Mouse (Mus musculus) MEL (cell line): ENCODE data around the gene Mettl23. TPM values are rescaled to one million over a fixed set of nuclear protein-coding genes. Genes with fewer than 3 reads are reported as not detected.

Experiments used
- DNase-seq: peaks from one replicate; pipeline ENCODE4 v3.0.0; 2011; ENCODE audit warnings: low read depth, low spot score
- H3K27ac ChIP-seq: 2 replicates; pipeline ENCODE4 v1.5.1; 2012; ENCODE audit warnings: low read depth, mild to moderate bottlenecking, control low read depth, low read length, moderate library complexity; ENCODE audit not compliant: control insufficient read depth
- H3K27me3 ChIP-seq, 2 experiments: fragments of 150-350 bp in 1 of 2; sonication (generic) in 1 of 2; 2 replicates each; pipeline ENCODE4 v1.6.1; 2012; ENCODE audit warnings: low read length in 2 of 2, mild to moderate bottlenecking in 2 of 2, improper control_type of control experiment in 1 of 2, moderate library complexity in 1 of 2; ENCODE audit not compliant: insufficient read depth in 2 of 2, control insufficient read depth in 1 of 2
- H3K36me3 ChIP-seq, 2 experiments: 2 replicates each; pipeline ENCODE4 v1.6.1; 2012 to 2014; ENCODE audit warnings: low read length in 2 of 2, improper control_type of control experiment in 1 of 2, inconsistent platforms in 1 of 2, mild to moderate bottlenecking in 1 of 2; ENCODE audit not compliant: insufficient read depth in 2 of 2, control insufficient read depth in 1 of 2
- H3K4me1 ChIP-seq, 2 experiments: fragments of 150-350 bp in 1 of 2; sonication (generic) in 1 of 2; 2 replicates each; pipeline ENCODE4 v1.6.1; 2012; ENCODE audit warnings: low read length in 2 of 2, improper control_type of control experiment in 1 of 2, mild to moderate bottlenecking in 1 of 2; ENCODE audit not compliant: insufficient read depth in 2 of 2, control insufficient read depth in 1 of 2
- H3K4me3 ChIP-seq, 2 experiments: fragments of 150-350 bp in 1 of 2; sonication (generic) in 1 of 2; 2 replicates each; pipeline ENCODE4 v1.5.1; 2012; ENCODE audit warnings: low read depth in 2 of 2, low read length in 2 of 2, mild to moderate bottlenecking in 2 of 2, moderate library complexity in 2 of 2, control low read depth in 1 of 2, improper control_type of control experiment in 1 of 2; ENCODE audit not compliant: control insufficient read depth in 1 of 2, insufficient read depth in 1 of 2
- H3K79me2 ChIP-seq: 2 replicates; pipeline ENCODE4 v1.6.1; 2012; ENCODE audit warnings: mild to moderate bottlenecking, low read length, moderate library complexity; ENCODE audit not compliant: control insufficient read depth, poor library complexity, insufficient read depth
- H3K9ac ChIP-seq: 2 replicates; pipeline ENCODE4 v1.6.1; 2012; ENCODE audit warnings: low read depth, mild to moderate bottlenecking, control low read depth, low read length, moderate library complexity; ENCODE audit not compliant: control insufficient read depth, poor library complexity, severe bottlenecking
- H3K9me3 ChIP-seq: fragments of 150-350 bp; sonication (generic); replicated peaks from 2 replicates; pipeline ENCODE4 v1.6.1; 2012; ENCODE audit warnings: mild to moderate bottlenecking, low read length, improper control_type of control experiment, moderate library complexity; ENCODE audit not compliant: insufficient read depth
- BHLHE40 ChIP-seq: IDR thresholded peaks from 2 replicates; pipeline ENCODE4 v1.6.1; 2012; ENCODE audit warnings: low read depth, mild to moderate bottlenecking, inconsistent platforms, low read length, improper control_type of control experiment, borderline replicate concordance
- CHD1 ChIP-seq: IDR thresholded peaks from 2 replicates; pipeline ENCODE4 v1.6.1; 2012; ENCODE audit warnings: low read depth, mild to moderate bottlenecking, inconsistent platforms, low read length, improper control_type of control experiment
- CHD2 ChIP-seq: IDR thresholded peaks from 2 replicates; pipeline ENCODE4 v1.6.1; 2011; ENCODE audit warnings: low read length, improper control_type of control experiment
- CTCF ChIP-seq, 3 experiments: IDR thresholded peaks in 2 of 3; conservative IDR thresholded peaks in 1 of 3; 2 replicates each; pipeline ENCODE4 v1.5.1; 2011 to 2012; ENCODE audit warnings: low read length in 3 of 3, low read depth in 2 of 3, mild to moderate bottlenecking in 2 of 3, improper control_type of control experiment in 1 of 3, inconsistent platforms in 1 of 3, mixed read lengths in 1 of 3, moderate library complexity in 1 of 3; ENCODE audit not compliant: control insufficient read depth in 1 of 3, insufficient read depth in 1 of 3, poor library complexity in 1 of 3, severe bottlenecking in 1 of 3
- E2F4 ChIP-seq: IDR thresholded peaks from 2 replicates; pipeline ENCODE4 v1.6.1; 2011; ENCODE audit warnings: low read depth, low read length, improper control_type of control experiment, borderline replicate concordance
- ELF1 ChIP-seq: IDR thresholded peaks from 2 replicates; pipeline ENCODE4 v1.6.1; 2014; ENCODE audit warnings: low read depth, mild to moderate bottlenecking, inconsistent platforms, low read length, improper control_type of control experiment, moderate library complexity
- EP300 ChIP-seq, 2 experiments: IDR thresholded peaks; 2 replicates each; pipeline ENCODE4 v1.6.1; 2011; ENCODE audit warnings: improper control_type of control experiment in 2 of 2, low read length in 2 of 2, low read depth in 1 of 2, mild to moderate bottlenecking in 1 of 2
- ETS1 ChIP-seq: IDR thresholded peaks from 2 replicates; pipeline ENCODE4 v1.6.1; 2012; ENCODE audit warnings: low read depth, mild to moderate bottlenecking, inconsistent platforms, low read length, improper control_type of control experiment, moderate library complexity
- GABPA ChIP-seq: IDR thresholded peaks from 2 replicates; pipeline ENCODE4 v1.6.1; 2012; ENCODE audit warnings: low read depth, mild to moderate bottlenecking, inconsistent platforms, low read length, improper control_type of control experiment, moderate library complexity
- GATA1 ChIP-seq: IDR thresholded peaks from 2 replicates; pipeline ENCODE4 v1.6.1; 2011; ENCODE audit warnings: low read depth, low read length, improper control_type of control experiment
- HCFC1 ChIP-seq: IDR thresholded peaks from 2 replicates; pipeline ENCODE4 v1.6.1; 2012; ENCODE audit warnings: low read depth, mild to moderate bottlenecking, inconsistent platforms, low read length, improper control_type of control experiment, moderate library complexity
- JUND ChIP-seq: IDR thresholded peaks from 2 replicates; pipeline ENCODE4 v1.6.1; 2011; ENCODE audit warnings: low read depth, mild to moderate bottlenecking, improper control_type of control experiment, low read length
- KAT2A ChIP-seq: conservative IDR thresholded peaks from 2 replicates; pipeline ENCODE4 v1.6.1; 2012; ENCODE audit warnings: low read depth, low read length, improper control_type of control experiment, inconsistent platforms
- MAFK ChIP-seq: IDR thresholded peaks from 2 replicates; pipeline ENCODE4 v1.6.1; 2011; ENCODE audit warnings: low read depth, mild to moderate bottlenecking, low read length, improper control_type of control experiment, borderline replicate concordance
- MAX ChIP-seq: IDR thresholded peaks from 2 replicates; pipeline ENCODE4 v1.6.1; 2011; ENCODE audit warnings: low read length, improper control_type of control experiment
- MAZ ChIP-seq: IDR thresholded peaks from 2 replicates; pipeline ENCODE4 v1.6.1; 2012; ENCODE audit warnings: low read depth, mild to moderate bottlenecking, inconsistent platforms, low read length, improper control_type of control experiment
- MEF2A ChIP-seq: IDR thresholded peaks from 2 replicates; pipeline ENCODE4 v1.6.1; 2014; ENCODE audit warnings: low read depth, mild to moderate bottlenecking, inconsistent platforms, low read length, improper control_type of control experiment; ENCODE audit not compliant: poor library complexity, insufficient replicate concordance, severe bottlenecking; ENCODE audit errors: extremely low read depth
- MXI1 ChIP-seq: IDR thresholded peaks from 2 replicates; pipeline ENCODE4 v1.6.1; 2011; ENCODE audit warnings: mild to moderate bottlenecking, low read depth, low read length, improper control_type of control experiment
- MYB ChIP-seq: IDR thresholded peaks from 2 replicates; pipeline ENCODE4 v1.6.1; 2011; ENCODE audit warnings: mild to moderate bottlenecking, low read depth, low read length, improper control_type of control experiment
- MYC ChIP-seq: IDR thresholded peaks from 2 replicates; pipeline ENCODE4 v1.6.1; 2011; ENCODE audit warnings: low read depth, mild to moderate bottlenecking, low read length, improper control_type of control experiment, moderate library complexity
- NELFE ChIP-seq: IDR thresholded peaks from 2 replicates; pipeline ENCODE4 v1.6.1; 2011; ENCODE audit warnings: low read depth, low read length, improper control_type of control experiment
- NRF1 ChIP-seq: IDR thresholded peaks from 2 replicates; pipeline ENCODE4 v1.6.1; 2014; ENCODE audit warnings: low read depth, mild to moderate bottlenecking, inconsistent platforms, low read length, improper control_type of control experiment, moderate library complexity; ENCODE audit not compliant: poor library complexity, insufficient read depth, severe bottlenecking
- POLR2A ChIP-seq, 2 experiments: IDR thresholded peaks; 2 replicates each; pipeline ENCODE4 v1.6.1; 2011 to 2012; ENCODE audit warnings: low read length in 2 of 2, mild to moderate bottlenecking in 2 of 2, control low read depth in 1 of 2, improper control_type of control experiment in 1 of 2, low read depth in 1 of 2, moderate library complexity in 1 of 2; ENCODE audit not compliant: control insufficient read depth in 1 of 2, insufficient read depth in 1 of 2, poor library complexity in 1 of 2
- POLR2AphosphoS2 ChIP-seq: IDR thresholded peaks from 2 replicates; pipeline ENCODE4 v1.6.1; 2011; ENCODE audit warnings: low read length, improper control_type of control experiment
- POLR2AphosphoS5 ChIP-seq: IDR thresholded peaks from 2 replicates; pipeline ENCODE4 v1.6.1; 2012; ENCODE audit warnings: low read depth, borderline replicate concordance, mild to moderate bottlenecking, inconsistent platforms, low read length, moderate library complexity, mixed read lengths
- RAD21 ChIP-seq: IDR thresholded peaks from 2 replicates; pipeline ENCODE4 v1.6.1; 2011; ENCODE audit warnings: mild to moderate bottlenecking, low read depth, low read length, improper control_type of control experiment
- RCOR1 ChIP-seq: IDR thresholded peaks from 2 replicates; pipeline ENCODE4 v1.6.1; 2012; ENCODE audit warnings: low read depth, mild to moderate bottlenecking, inconsistent platforms, low read length, improper control_type of control experiment
- SIN3A ChIP-seq: IDR thresholded peaks from 2 replicates; pipeline ENCODE4 v1.6.1; 2012; ENCODE audit warnings: low read length, improper control_type of control experiment, inconsistent platforms
- SMC3 ChIP-seq: IDR thresholded peaks from 2 replicates; pipeline ENCODE4 v1.6.1; 2011; ENCODE audit warnings: low read depth, low read length, improper control_type of control experiment
- TAL1 ChIP-seq: IDR thresholded peaks from 2 replicates; pipeline ENCODE4 v1.6.1; 2012; ENCODE audit warnings: mild to moderate bottlenecking, inconsistent platforms, low read length, moderate library complexity, mixed read lengths
- TBP ChIP-seq: IDR thresholded peaks from 2 replicates; pipeline ENCODE4 v1.8.0; 2011; ENCODE audit warnings: low read depth, low read length, improper control_type of control experiment
- UBTF ChIP-seq: IDR thresholded peaks from 2 replicates; pipeline ENCODE4 v1.6.1; 2012; ENCODE audit warnings: low read depth, mild to moderate bottlenecking, inconsistent platforms, low read length, improper control_type of control experiment, moderate library complexity, borderline replicate concordance; ENCODE audit not compliant: insufficient read depth
- USF1 ChIP-seq: IDR thresholded peaks from 2 replicates; pipeline ENCODE4 v1.6.1; 2014; ENCODE audit warnings: low read depth, mild to moderate bottlenecking, inconsistent platforms, low read length, improper control_type of control experiment, moderate library complexity
- USF2 ChIP-seq, 2 experiments: IDR thresholded peaks; 2 replicates each; pipeline ENCODE4 v1.6.1; 2011 to 2012; ENCODE audit warnings: improper control_type of control experiment in 2 of 2, low read length in 2 of 2, borderline replicate concordance in 1 of 2, inconsistent platforms in 1 of 2, low read depth in 1 of 2, mild to moderate bottlenecking in 1 of 2; ENCODE audit not compliant: insufficient read depth in 1 of 2
- ZC3H11A ChIP-seq: IDR thresholded peaks from 2 replicates; pipeline ENCODE4 v1.6.1; 2012; ENCODE audit warnings: low read depth, mild to moderate bottlenecking, inconsistent platforms, low read length, improper control_type of control experiment
- ZKSCAN1 ChIP-seq: IDR thresholded peaks from 2 replicates; pipeline ENCODE4 v1.6.1; 2012; ENCODE audit warnings: low read depth, mild to moderate bottlenecking, inconsistent platforms, low read length, improper control_type of control experiment, moderate library complexity
- ZMIZ1 ChIP-seq: IDR thresholded peaks from 2 replicates; pipeline ENCODE4 v1.6.1; 2012; ENCODE audit warnings: low read depth, mild to moderate bottlenecking, inconsistent platforms, low read length, improper control_type of control experiment, moderate library complexity
- polyA plus RNA-seq, 2 experiments: library from polyadenylated mRNA; stranded (reverse) in 1 of 2; unstranded in 1 of 2; fragments of >175 nt in 1 of 2; fragments of >200 nt in 1 of 2; gene quantifications; 2 replicates each; pipeline versions ENCODE4 v1.2.1 to v1.2.4; 2012; ENCODE audit warnings: low replicate concordance in 2 of 2, low read depth in 1 of 2; ENCODE audit not compliant: insufficient read length in 2 of 2, insufficient read depth in 1 of 2, missing spikeins in 1 of 2
- total RNA-seq: library from RNA; depleted of rRNA; stranded (reverse); fragments of 300-350 nt; gene quantifications from 2 replicates; pipeline ENCODE4 v1.2.3, GENCODE M21; 2012

Gene Mettl23
- total and polyA plus RNA-seq, 3 experiments: 58.5 to 69.9 TPM; not detected in 1

GRCm38 (mm10) chr11:116853512-116853928 is 10.4 kb downstream of the Mettl23 start:
- Histone ChIP-seq H3K27ac (peak overlapping the region; percentile 100), H3K4me3 (peak overlapping the region; percentile 69 to 82), H3K9me3 (no peaks in the 10 kb centered on the region), H3K79me2 (peaks cover 47% of the 10 kb centered on the region), H3K9ac (peak overlapping the region; percentile 98), H3K4me1 (peaks cover 6 to 12% of the 10 kb centered on the region in 2 experiments), H3K36me3 (peaks cover 21 to 33% of the 10 kb centered on the region in 2 experiments), H3K27me3 (no peaks in the 10 kb centered on the region)
- DNase-seq: peak; percentile 98
- TF ChIP-seq EP300 (IDR thresholded peaks at IDR 0.05; ENCODE audit: low read depth in 1 of 2, low read length in 2 of 2): peak in 1 of 2 experiments; percentile 13; a peak in 1 of 4 replicates
- 0 out of 2 replicates have a peak, but pooled peaks have one; percentile 37 for TF ChIP-seq MYB
- TF ChIP-seq NELFE: peak; percentile 64
- no peak for TF ChIP-seq POLR2AphosphoS5
- TF ChIP-seq GATA1: no peak
- no peak for TF ChIP-seq MEF2A
- no peak for TF ChIP-seq TAL1
- TF ChIP-seq BHLHE40: peak; percentile 87
- no peak for TF ChIP-seq CTCF (IDR thresholded peaks at IDR 0.05 in 2 of 3, conservative IDR thresholded peaks at IDR 0.05 in 1 of 3; ENCODE audit: control insufficient read depth in 1 of 3, insufficient read depth in 1 of 3, low read depth in 2 of 3, low read length in 3 of 3, poor library complexity in 1 of 3, severe bottlenecking in 1 of 3)
- peak; percentile 91 for TF ChIP-seq MXI1
- no peak for TF ChIP-seq GABPA
- TF ChIP-seq MAFK: no peak
- TF ChIP-seq ELF1: peak; percentile 38; the same call in 1 of the 2 replicates
- no peak for TF ChIP-seq CHD1
- TF ChIP-seq KAT2A: peak; percentile 87; the same call in 1 of the 2 replicates
- peak; percentile 96 for TF ChIP-seq HCFC1
- TF ChIP-seq JUND: no peak
- 0 out of 2 replicates have a peak, but pooled peaks have one; percentile 43 for TF ChIP-seq ZMIZ1
- no peak for TF ChIP-seq RAD21
- no peak for TF ChIP-seq E2F4
- peak; percentile 90 for TF ChIP-seq MAX
- peak; percentile 39; the same call in 1 of the 2 replicates for TF ChIP-seq TBP
- TF ChIP-seq CHD2: peak; percentile 82
- TF ChIP-seq ETS1: peak; percentile 85
- TF ChIP-seq ZKSCAN1: no peak
- peak; percentile 99 for TF ChIP-seq USF1
- no peak for TF ChIP-seq SMC3
- no peak for TF ChIP-seq RCOR1
- TF ChIP-seq UBTF: 0 out of 2 replicates have a peak, but pooled peaks have one; percentile 87
- peak; percentile 70 to 74 for TF ChIP-seq POLR2A (IDR thresholded peaks at IDR 0.05; ENCODE audit: control insufficient read depth in 1 of 2, insufficient read depth in 1 of 2, low read depth in 1 of 2, low read length in 2 of 2, poor library complexity in 1 of 2)
- TF ChIP-seq SIN3A: peak; percentile 99
- peak; percentile 96 to 99 for TF ChIP-seq USF2 (IDR thresholded peaks at IDR 0.05; ENCODE audit: borderline replicate concordance in 1 of 2, insufficient read depth in 1 of 2, low read depth in 1 of 2, low read length in 2 of 2)
- TF ChIP-seq MAZ: peak; percentile 17; the same call in 1 of the 2 replicates
- 0 out of 2 replicates have a peak, but pooled peaks have one; percentile 43 for TF ChIP-seq NRF1
- TF ChIP-seq MYC: peak; percentile 87
- no peak for TF ChIP-seq POLR2AphosphoS2
- TF ChIP-seq ZC3H11A: no peak
